Mouse (Mus musculus) hindbrain, embryonic 13.5 days (tissue): ENCODE data around the gene Gm10283. TPM values are rescaled to one million over a fixed set of nuclear protein-coding genes. Genes with fewer than 3 reads are reported as not detected.
A peak's percentile ranks its signal among the peaks of the same experiment; 100 is the strongest.
"Not testable (repeated sequence)": the region's sequence is repeated elsewhere in the genome, so short reads cannot be mapped to it uniquely, and the experiment has no call there.

Source experiments
- ATAC-seq: fragments of 200-750 bp; cut with Nextera tagmentation; 2 replicates; pipeline ENCODE4 v1.8.0; 2017; ENCODE audit warnings: moderate TSS enrichment; ENCODE audit not compliant: low FRiP score
- H3K27ac ChIP-seq: fragments of 300-500 bp; sonication (generic); 2 replicates; pipeline ENCODE4 v1.5.1; 2015; ENCODE audit warnings: inconsistent platforms, mild to moderate bottlenecking, moderate library complexity
- H3K27me3 ChIP-seq: fragments of 300-500 bp; sonication (generic); 2 replicates; pipeline ENCODE4 v1.6.1; 2015; ENCODE audit warnings: mild to moderate bottlenecking, inconsistent platforms
- H3K36me3 ChIP-seq: fragments of 300-500 bp; sonication (generic); 2 replicates; pipeline ENCODE4 v1.6.1; 2015; ENCODE audit warnings: mild to moderate bottlenecking, inconsistent platforms
- H3K4me1 ChIP-seq: fragments of 300-500 bp; sonication (generic); replicated peaks from 2 replicates; pipeline ENCODE4 v1.6.1; 2015; ENCODE audit warnings: inconsistent platforms
- H3K4me2 ChIP-seq: fragments of 300-500 bp; sonication (generic); 2 replicates; pipeline ENCODE4 v1.6.1; 2015; ENCODE audit warnings: inconsistent platforms, mild to moderate bottlenecking, moderate library complexity
- H3K4me3 ChIP-seq: fragments of 300-500 bp; sonication (generic); 2 replicates; pipeline ENCODE4 v1.5.1; 2015; ENCODE audit warnings: mild to moderate bottlenecking, inconsistent platforms
- H3K9ac ChIP-seq: fragments of 300-500 bp; sonication (generic); 2 replicates; pipeline ENCODE4 v1.6.1; 2015; ENCODE audit warnings: mild to moderate bottlenecking, inconsistent platforms
- H3K9me3 ChIP-seq: fragments of 300-500 bp; sonication (generic); 2 replicates; pipeline ENCODE4 v1.6.1; 2016; ENCODE audit warnings: inconsistent platforms
- WGBS: fragments of 180-500 bp; shearing (Covaris S2); methylation state at CpG from one replicate; pipeline ENCODE4 v1.1.7; 2015; 5-methylcytosine and 5-hydroxymethylcytosine counted together
- polyA plus RNA-seq: library from polyadenylated mRNA; unstranded; fragments of >200 nt; fragmentation: Nextera tagmentation; extraction: Ambion mirVana; gene quantifications from 2 replicates; pipeline ENCODE4 v1.2.1, GENCODE M21; 2015

The Gm10283 gene
- not detected in 2 replicates for polyA plus RNA-seq

DNA sequence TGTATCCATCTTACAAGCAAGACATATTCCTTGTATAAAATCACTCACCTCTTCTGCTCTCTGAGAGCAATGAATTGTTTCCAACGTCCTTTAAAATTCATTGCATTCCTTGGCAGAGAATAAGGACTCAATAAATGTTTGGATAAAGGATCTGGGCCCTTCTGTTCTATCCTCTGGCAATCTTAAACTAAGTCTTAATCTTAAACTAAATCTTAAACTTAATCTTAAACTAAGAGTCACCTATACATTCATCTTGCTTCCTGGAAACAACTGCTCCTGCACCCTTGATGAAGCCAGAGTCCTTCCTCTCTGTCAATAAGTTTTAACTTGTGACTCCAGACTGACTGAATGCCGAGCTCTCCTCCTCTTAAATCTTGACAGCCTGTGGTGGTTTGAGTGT, at the start of gene Gm10283:
TSS of gene Gm10283 (minus strand) at position 101 of the 400 bp plus-strand sequence.
- H3K9me3 ChIP-seq = no peaks in the 10 kb centered on the region
- WGBS = 62% methylated on average over 2 of the region's 2 CpGs
- no peaks in the 10 kb centered on the region for H3K27me3 ChIP-seq
- H3K4me2 ChIP-seq = no peak within 1 kb of the TSS
- H3K4me1 ChIP-seq = peaks cover 8% of the 10 kb centered on the region; the same call in 1 of the 2 replicates
- no peak within 1 kb of the TSS for H3K27ac ChIP-seq
- no peak within 1 kb of the TSS for H3K4me3 ChIP-seq
- no peak for ATAC-seq
- no peaks in the 10 kb centered on the region for H3K36me3 ChIP-seq
- no peak within 1 kb of the TSS for H3K9ac ChIP-seq

DNA sequence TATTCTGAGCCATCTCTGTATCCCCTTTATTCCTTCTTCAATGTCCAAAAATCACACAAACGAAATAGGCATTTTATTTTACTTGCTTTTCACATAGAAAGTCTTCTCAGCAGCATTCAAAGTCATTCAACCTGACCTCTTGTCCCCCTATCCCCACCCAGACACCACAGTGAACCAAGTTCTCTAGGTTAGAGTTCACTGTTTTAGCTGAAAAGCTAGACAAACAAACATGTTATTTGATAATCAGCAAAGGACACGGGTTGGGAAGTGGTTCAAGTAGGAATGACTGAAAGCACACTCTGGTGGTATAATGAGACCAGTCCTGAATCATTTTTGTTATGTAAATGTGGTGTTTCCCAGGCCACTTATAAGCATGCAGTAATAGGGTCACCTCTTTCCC, 31.9 kb upstream of the Gm10283 start:
- no peak overlapping the region for H3K4me2 ChIP-seq
- no peaks in the 10 kb centered on the region for H3K27me3 ChIP-seq
- no peak overlapping the region for H3K9ac ChIP-seq
- no peak overlapping the region for H3K27ac ChIP-seq
- no peak for ATAC-seq
- whole genome bisulfite sequencing = 35% methylated on average over 2 of the region's 2 CpGs
- no peaks in the 10 kb centered on the region for H3K36me3 ChIP-seq
- H3K4me3 ChIP-seq = no peak overlapping the region
- no peaks in the 10 kb centered on the region for H3K9me3 ChIP-seq
- H3K4me1 ChIP-seq = no peaks in the 10 kb centered on the region

DNA sequence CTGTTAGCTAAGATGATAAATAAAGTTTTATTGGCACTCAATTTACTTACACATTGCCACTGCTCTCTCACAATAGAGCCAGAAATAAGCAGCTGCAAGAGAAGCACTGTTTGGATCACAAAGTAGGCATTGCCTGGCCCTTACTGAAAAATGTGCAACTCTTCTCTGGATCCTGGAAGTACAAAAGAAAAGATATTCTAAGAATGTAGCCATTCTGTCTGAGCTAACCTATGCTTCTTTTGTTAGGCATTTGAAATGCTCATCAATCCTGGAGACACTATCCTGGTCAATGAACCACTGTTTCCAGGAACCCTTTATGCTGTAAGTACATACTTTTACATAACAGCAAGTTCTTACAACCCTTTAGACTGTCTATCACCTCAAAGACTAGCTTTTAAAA, 15.3 kb upstream of the Gm10283 start:
- H3K9ac ChIP-seq = no peak overlapping the region
- no peaks in the 10 kb centered on the region for H3K27me3 ChIP-seq
- H3K4me2 ChIP-seq = no peak overlapping the region
- ATAC-seq = no peak
- H3K27ac ChIP-seq = no peak overlapping the region
- no peaks in the 10 kb centered on the region for H3K9me3 ChIP-seq
- no peak overlapping the region for H3K4me3 ChIP-seq
- H3K36me3 ChIP-seq = no peaks in the 10 kb centered on the region
- H3K4me1 ChIP-seq = no peaks in the 10 kb centered on the region

DNA sequence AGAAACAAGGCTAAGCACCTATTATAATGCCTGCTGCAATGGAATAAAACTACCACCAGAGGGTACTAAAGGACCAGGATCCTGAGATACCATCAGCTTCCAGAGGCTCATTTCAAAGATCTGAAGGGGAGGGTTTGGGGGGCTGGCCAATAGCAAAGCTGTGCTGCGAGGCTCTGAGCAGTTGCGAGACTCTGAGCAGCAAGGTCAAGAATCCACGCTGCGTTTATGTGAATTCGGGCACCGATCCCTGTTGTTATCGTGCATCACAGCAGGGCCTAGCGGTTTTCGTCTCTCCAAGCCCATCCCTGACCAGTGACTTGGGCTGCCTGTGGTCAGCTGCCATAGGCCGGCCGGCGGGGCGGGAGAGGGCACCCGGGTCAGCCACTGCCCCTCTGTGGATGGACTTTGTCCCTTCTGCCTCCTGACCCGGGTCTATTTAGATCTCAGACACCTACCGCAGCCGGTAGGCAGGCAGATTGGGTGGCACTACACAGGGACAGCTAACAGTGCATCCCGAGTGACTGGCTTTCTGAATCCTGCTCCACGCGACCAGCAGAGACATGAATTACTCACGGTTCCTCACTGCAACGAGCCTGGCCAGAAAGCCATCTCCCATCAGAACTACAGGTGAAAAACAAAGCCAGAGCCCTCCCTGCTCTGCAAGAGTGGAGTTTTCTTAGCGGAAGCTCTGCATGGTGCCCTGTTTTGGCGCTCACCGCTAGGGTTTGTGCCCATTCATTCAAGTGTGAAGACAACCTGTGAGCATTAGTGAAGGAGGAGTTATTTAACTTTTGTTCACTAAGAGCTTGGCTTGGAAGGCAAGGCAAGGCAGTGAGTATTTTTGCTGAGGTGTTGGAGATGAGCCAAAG, 2.9 kb upstream of the Gm10283 start, which contains the start of gene Aadat:
TSS of gene Aadat (plus strand) at position 280 of the 869 bp plus-strand sequence.
- H3K9ac ChIP-seq = peak within 1 kb of the TSS; percentile 85
- peaks cover 8% of the 10 kb centered on the region; the same call in 1 of the 2 replicates for H3K4me1 ChIP-seq
- peak; percentile 98 for ATAC-seq
- peak within 1 kb of the TSS; percentile 98 for H3K4me2 ChIP-seq
- peak within 1 kb of the TSS; percentile 61 for H3K4me3 ChIP-seq
- peak within 1 kb of the TSS; percentile 70 for H3K27ac ChIP-seq
- H3K9me3 ChIP-seq = no peaks in the 10 kb centered on the region
- WGBS = under 1% methylated on average over 25 of the region's 25 CpGs
- no peaks in the 10 kb centered on the region for H3K36me3 ChIP-seq
- H3K27me3 ChIP-seq = no peaks in the 10 kb centered on the region

DNA sequence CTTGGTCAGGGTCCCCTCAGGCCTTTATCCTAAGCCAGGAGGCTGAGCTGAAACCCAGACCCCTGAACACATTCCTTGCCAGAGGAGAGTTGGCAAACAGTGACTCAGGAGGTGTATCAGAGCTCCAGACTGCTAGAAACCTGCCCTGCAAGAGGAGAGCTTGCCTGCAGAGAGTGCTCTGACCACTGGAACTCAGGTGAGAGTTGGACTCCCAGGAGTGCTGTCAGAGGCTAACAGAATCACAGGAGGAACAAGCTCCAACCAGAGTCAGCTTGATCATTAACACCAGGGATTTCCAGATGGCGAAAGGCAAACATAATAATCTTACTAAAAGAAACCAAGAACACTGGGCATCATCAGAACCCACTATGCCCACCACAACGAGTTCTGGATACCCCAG, 8.0 kb downstream of the Gm10283 start:
- not testable (repeated sequence) for H3K27me3 ChIP-seq, H3K36me3 ChIP-seq, H3K4me3 ChIP-seq, H3K27ac ChIP-seq, ATAC-seq, H3K9me3 ChIP-seq, H3K4me2 ChIP-seq, H3K4me1 ChIP-seq, H3K9ac ChIP-seq
- WGBS = 87% methylated on average over 2 of the region's 2 CpGs

DNA sequence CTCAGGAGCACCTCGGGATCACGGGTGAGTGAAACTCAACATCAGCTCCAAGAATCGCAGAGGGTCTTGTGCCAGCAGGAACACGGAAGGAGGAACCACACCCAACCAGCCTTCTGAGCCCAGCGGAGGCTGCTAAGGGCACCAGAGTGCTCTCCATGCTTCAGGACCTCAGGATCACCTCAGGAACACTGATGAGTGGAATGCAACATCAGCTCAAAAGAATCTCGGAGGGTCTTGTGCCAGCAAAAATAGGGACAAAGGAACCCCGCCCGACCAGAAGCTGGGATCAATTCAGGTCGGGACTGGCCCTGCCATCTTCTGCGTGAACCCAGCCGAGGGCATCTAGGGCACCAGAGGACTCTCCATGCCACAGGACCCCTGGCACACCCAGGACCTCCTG, 8.4 kb downstream of the Gm10283 start:
- no peak overlapping the region for H3K4me2 ChIP-seq
- no peaks in the 10 kb centered on the region for H3K36me3 ChIP-seq
- H3K4me1 ChIP-seq = no peaks in the 10 kb centered on the region
- H3K4me3 ChIP-seq = no peak overlapping the region
- H3K9me3 ChIP-seq = no peaks in the 10 kb centered on the region
- H3K27me3 ChIP-seq = no peaks in the 10 kb centered on the region
- H3K27ac ChIP-seq = no peak overlapping the region
- WGBS = 93% methylated on average over 11 of the region's 11 CpGs
- no peak for ATAC-seq
- no peak overlapping the region for H3K9ac ChIP-seq

DNA sequence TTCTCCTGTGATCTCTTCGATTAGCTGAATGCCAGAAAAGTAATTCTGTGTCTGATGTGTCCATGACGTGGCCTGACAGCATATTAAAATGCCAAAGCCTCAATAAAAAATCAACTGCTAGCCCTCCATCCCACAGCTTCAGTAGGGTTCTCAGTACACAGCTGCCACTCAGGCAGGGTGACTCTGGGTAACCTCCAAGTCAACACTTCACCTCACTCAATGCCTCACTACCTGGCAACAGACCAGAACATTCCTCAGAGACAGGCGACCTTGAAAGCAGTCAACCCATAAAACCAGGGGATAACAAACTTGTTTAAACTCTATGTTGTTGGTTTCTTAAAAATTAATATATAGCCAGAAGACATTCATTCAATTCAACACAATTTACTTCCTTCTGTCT, 10.5 kb downstream of the Gm10283 start:
- Histone ChIP-seq H3K4me3 (no peak overlapping the region), H3K27ac (no peak overlapping the region), H3K9me3 (no peaks in the 10 kb centered on the region), H3K27me3 (no peaks in the 10 kb centered on the region), H3K4me1 (no peaks in the 10 kb centered on the region), H3K4me2 (no peak overlapping the region), H3K9ac (no peak overlapping the region), H3K36me3 (no peaks in the 10 kb centered on the region)
- WGBS = 80% methylated on average over 3 of the region's 3 CpGs
- ATAC-seq = no peak

DNA sequence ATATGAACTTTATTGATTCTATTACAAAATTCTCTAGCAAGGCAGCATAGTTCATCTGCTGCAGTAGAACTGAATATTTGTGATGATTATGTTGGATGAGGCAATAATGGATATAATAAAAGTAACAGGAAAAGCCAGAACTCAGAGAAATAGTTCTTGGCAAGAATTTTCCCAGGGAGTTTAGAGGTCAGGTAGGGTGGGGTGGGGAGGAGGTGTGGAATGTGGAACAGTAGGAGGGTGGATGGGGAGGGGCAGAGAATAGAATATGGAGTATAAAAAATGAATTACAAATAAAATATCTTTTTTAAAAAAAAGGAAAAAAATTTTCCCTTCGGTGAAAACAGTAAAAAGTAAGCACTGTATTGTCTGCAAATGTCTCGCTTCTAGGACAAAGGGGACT, 11.1 kb downstream of the Gm10283 start:
- H3K27me3 ChIP-seq = no peaks in the 10 kb centered on the region
- no peaks in the 10 kb centered on the region for H3K4me1 ChIP-seq
- H3K4me3 ChIP-seq = no peak overlapping the region
- H3K4me2 ChIP-seq = no peak overlapping the region
- WGBS = 95% methylated on average over 2 of the region's 2 CpGs
- H3K9me3 ChIP-seq = no peaks in the 10 kb centered on the region
- no peaks in the 10 kb centered on the region for H3K36me3 ChIP-seq
- no peak overlapping the region for H3K9ac ChIP-seq
- H3K27ac ChIP-seq = no peak overlapping the region
- no peak for ATAC-seq

DNA sequence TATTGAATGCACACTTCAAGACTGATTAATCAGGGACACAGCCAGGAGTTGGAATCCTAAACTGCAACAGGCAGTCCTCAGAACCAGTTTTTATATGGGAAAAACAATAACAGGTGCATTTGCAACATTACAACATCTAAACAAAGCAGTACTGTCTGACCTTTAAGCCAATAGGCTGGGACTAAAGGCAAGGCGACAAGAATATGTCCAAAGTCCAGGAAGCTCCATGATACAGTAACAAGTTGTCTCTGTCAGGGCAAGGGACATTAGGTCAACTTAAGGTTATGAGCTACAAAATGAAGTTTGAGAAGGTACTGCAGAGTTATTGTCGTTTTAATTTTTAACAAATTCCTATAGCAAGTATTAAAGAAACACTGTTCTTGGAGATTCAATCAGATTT, 12.9 kb downstream of the Gm10283 start:
- ATAC-seq = no peak
- Histone ChIP-seq H3K9ac (no peak overlapping the region), H3K9me3 (no peaks in the 10 kb centered on the region), H3K4me3 (no peak overlapping the region), H3K36me3 (no peaks in the 10 kb centered on the region), H3K27ac (no peak overlapping the region), H3K27me3 (no peaks in the 10 kb centered on the region), H3K4me1 (no peaks in the 10 kb centered on the region), H3K4me2 (no peak overlapping the region)
- WGBS = 88% methylated on average over 2 of the region's 2 CpGs

DNA sequence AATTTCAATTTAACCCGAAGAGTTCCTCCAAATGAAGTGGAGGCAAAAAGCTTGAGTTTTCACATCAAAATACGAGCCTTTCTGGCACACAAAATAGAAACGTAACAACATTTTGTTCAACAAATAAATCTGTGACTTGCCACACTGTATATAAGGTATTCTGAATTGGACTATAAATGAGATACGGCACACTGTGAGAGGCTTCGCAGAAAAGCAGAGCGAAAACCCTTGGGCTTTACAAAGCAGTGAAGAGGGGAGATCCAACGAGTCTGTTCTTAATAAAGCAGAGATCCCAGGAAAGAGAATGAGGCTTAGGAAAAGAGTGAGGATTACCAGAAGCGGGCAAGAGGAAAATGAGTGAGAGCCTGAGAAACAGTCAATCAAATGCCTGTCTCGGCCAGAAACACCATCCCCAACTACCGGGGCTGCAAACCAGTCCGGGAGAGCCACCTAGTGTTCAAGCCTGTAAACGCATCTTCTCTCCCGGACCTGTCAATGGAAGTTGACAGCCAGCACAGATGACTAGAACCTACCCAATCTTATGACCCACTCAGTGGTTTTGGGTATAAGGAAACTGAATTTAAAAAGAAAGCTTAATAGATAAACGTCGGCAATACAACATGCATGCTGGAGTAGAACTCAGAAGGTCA, 36.2 kb downstream of the Gm10283 start:
- no peaks in the 10 kb centered on the region for H3K36me3 ChIP-seq
- no peak overlapping the region for H3K27ac ChIP-seq
- no peaks in the 10 kb centered on the region for H3K27me3 ChIP-seq
- H3K4me3 ChIP-seq = no peak overlapping the region
- WGBS = 33% methylated on average over 15 of the region's 15 CpGs
- no peaks in the 10 kb centered on the region for H3K4me1 ChIP-seq
- H3K9me3 ChIP-seq = no peaks in the 10 kb centered on the region
- peak; percentile 87 for ATAC-seq
- no peak overlapping the region; the same call in 1 of the 2 replicates for H3K9ac ChIP-seq
- peak overlapping the region; percentile 40 for H3K4me2 ChIP-seq

DNA sequence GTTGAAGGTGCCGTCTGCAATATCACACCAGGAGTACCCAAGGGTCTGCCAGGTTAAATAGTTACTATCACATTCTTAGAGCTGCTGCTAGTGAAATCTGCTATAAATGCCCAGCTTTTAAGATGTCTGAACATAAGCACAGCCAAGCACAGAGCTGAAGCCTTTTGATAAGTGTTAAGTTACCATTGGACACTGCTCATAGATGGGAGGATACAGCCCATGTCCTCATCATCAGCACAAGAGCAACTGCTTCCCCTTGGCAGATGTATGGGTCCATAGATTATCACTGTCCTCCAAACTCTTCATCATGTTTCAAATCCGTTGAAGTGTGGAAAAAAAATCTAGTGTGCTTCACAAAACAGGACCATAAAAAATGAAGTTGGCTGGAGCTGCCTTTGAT, 53.7 kb downstream of the Gm10283 start:
- Histone ChIP-seq H3K9ac (no peak overlapping the region), H3K4me2 (no peak overlapping the region), H3K27ac (no peak overlapping the region), H3K36me3 (no peaks in the 10 kb centered on the region), H3K27me3 (no peaks in the 10 kb centered on the region), H3K4me1 (no peaks in the 10 kb centered on the region), H3K4me3 (no peak overlapping the region), H3K9me3 (no peaks in the 10 kb centered on the region)
- WGBS = 80% methylated on average over 2 of the region's 2 CpGs
- ATAC-seq = no peak

DNA sequence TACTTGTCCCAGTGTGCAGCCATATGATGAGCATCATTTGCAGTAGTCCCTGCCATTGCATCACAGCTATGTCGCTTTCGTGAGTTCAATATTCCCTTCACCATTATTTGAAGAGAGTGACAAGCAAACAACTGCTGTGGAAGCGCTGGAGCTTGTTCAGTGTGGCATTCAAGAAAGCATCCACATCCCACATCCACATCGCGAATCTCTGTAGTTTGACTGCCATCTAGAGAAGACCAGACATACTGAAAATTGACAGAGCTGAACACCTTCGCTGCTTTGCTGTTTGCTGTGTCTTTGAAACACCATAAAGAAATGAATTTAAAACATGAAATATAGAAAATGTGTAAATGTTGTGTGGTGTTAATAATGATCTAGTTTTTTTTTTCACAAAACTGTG, 58.0 kb downstream of the Gm10283 start:
- Histone ChIP-seq H3K36me3 (no peaks in the 10 kb centered on the region), H3K4me3 (no peak overlapping the region), H3K9ac (no peak overlapping the region), H3K4me2 (no peak overlapping the region), H3K27me3 (no peaks in the 10 kb centered on the region), H3K4me1 (no peaks in the 10 kb centered on the region), H3K9me3 (no peaks in the 10 kb centered on the region), H3K27ac (no peak overlapping the region)
- 69% methylated on average over 6 of the region's 6 CpGs for WGBS
- no peak for ATAC-seq

DNA sequence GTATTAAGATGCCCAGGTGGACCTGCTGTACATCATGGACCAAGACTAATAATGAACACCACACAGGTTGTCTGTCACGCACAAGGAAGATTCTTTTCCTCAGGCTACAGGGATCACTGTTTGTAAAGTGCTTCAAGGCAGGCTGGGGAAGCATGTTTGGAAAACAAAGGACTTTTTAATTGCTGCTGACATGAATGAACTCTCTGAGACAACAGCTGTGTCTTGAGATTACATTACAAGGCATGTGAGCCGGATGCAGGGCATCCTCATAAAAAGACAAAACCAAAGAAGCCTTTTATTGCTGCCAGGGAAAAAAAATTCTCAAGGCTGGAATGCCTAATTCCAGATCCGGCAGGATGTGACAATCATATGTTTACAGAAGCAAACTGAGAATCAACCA, 64.4 kb downstream of the Gm10283 start:
- Histone ChIP-seq H3K9me3 (no peaks in the 10 kb centered on the region), H3K27ac (no peak overlapping the region), H3K4me1 (no peaks in the 10 kb centered on the region), H3K9ac (no peak overlapping the region), H3K4me2 (no peak overlapping the region), H3K36me3 (no peaks in the 10 kb centered on the region), H3K4me3 (no peak overlapping the region), H3K27me3 (no peaks in the 10 kb centered on the region)
- no peak for ATAC-seq
- WGBS = 38% methylated on average over 3 of the region's 3 CpGs
